Mouse (Mus musculus) liver, embryonic 11.5 days (tissue): ENCODE results near the gene Slit3. TPM values are rescaled to one million over a fixed set of nuclear protein-coding genes. Genes with fewer than 3 reads are reported as not detected.

ENCODE experiments used
- ATAC-seq: fragments of 200-750 bp; cut with Nextera tagmentation; replicated peaks from 2 replicates; pipeline ENCODE4 v1.8.0; 2017; ENCODE audit warnings: moderate number of reproducible peaks, mild to moderate bottlenecking, moderate TSS enrichment, moderate library complexity; ENCODE audit not compliant: low FRiP score
- DNase-seq: peaks from one replicate; pipeline ENCODE4 v3.0.0-alpha.2; 2017; ENCODE audit warnings: low spot score
- H3K27ac ChIP-seq: fragments of 300-500 bp; sonication (generic); 2 replicates; pipeline ENCODE4 v1.5.1; 2014; ENCODE audit warnings: mild to moderate bottlenecking, low read depth, low read length, control low read depth
- H3K27me3 ChIP-seq: fragments of 300-500 bp; sonication (generic); replicated peaks from 2 replicates; pipeline ENCODE4 v1.6.1; 2014; ENCODE audit warnings: low read length, mixed read lengths; ENCODE audit not compliant: control insufficient read depth, insufficient read depth
- H3K36me3 ChIP-seq: fragments of 300-500 bp; sonication (generic); 2 replicates; pipeline ENCODE4 v1.6.1; 2014; ENCODE audit warnings: mild to moderate bottlenecking, low read length, moderate library complexity, mixed read lengths; ENCODE audit not compliant: control insufficient read depth, insufficient read depth
- H3K4me1 ChIP-seq: fragments of 300-500 bp; sonication (generic); replicated peaks from 2 replicates; pipeline ENCODE4 v1.6.1; 2014; ENCODE audit warnings: low read length, mixed read lengths; ENCODE audit not compliant: control insufficient read depth, insufficient read depth
- H3K4me2 ChIP-seq: fragments of 300-500 bp; sonication (generic); 2 replicates; pipeline ENCODE4 v1.6.1; 2014; ENCODE audit warnings: mild to moderate bottlenecking, control low read depth, moderate library complexity
- H3K4me3 ChIP-seq: fragments of 300-500 bp; sonication (generic); 2 replicates; pipeline ENCODE4 v1.5.1; 2014; ENCODE audit warnings: low read depth, low read length, control low read depth
- H3K9ac ChIP-seq: fragments of 300-500 bp; sonication (generic); 2 replicates; pipeline ENCODE4 v1.6.1; 2014; ENCODE audit warnings: low read depth, low read length, control low read depth
- H3K9me3 ChIP-seq: fragments of 300-500 bp; sonication (generic); 2 replicates; pipeline ENCODE4 v1.6.1; 2016; ENCODE audit warnings: low read length, inconsistent platforms, mixed read lengths; ENCODE audit not compliant: control insufficient read depth
- WGBS: fragments of 180-500 bp; shearing (Covaris S2); extraction: QIAGEN DNeasy Blood & Tissue Kit; methylation state at CpG from one replicate; pipeline ENCODE4 v1.1.7; 2014; 5-methylcytosine and 5-hydroxymethylcytosine counted together
- polyA plus RNA-seq: library from polyadenylated mRNA; unstranded; fragments of >200 nt; fragmentation: Nextera tagmentation; extraction: Ambion mirVana; gene quantifications from 2 replicates; pipeline ENCODE4 v1.2.1, GENCODE M21; 2014

Gene Slit3
- polyA plus RNA-seq, 1 experiment from 2014 or later: 6.8 TPM

GRCm38 (mm10) chr11:35365510-35365931 lies 244.5 kb downstream of the Slit3 start:
- Histone ChIP-seq H3K9ac (no peak overlapping the region), H3K9me3 (no peaks in the 10 kb centered on the region), H3K27ac (no peak overlapping the region), H3K4me1 (no peaks in the 10 kb centered on the region), H3K4me2 (no peak overlapping the region), H3K36me3 (no peaks in the 10 kb centered on the region), H3K4me3 (no peak overlapping the region), H3K27me3 (0 out of 2 replicates have a peak, but pooled peaks cover 4% of the 10 kb centered on the region)
- DNase-seq (no peak), ATAC-seq (no peak)
- 27% methylated on average over 8 of the region's 8 CpGs for WGBS

GRCm38 (mm10) chr11:35366611-35367010 lies 245.6 kb downstream of the Slit3 start:
- Histone ChIP-seq H3K9me3 (no peaks in the 10 kb centered on the region), H3K27me3 (0 out of 2 replicates have a peak, but pooled peaks cover 4% of the 10 kb centered on the region), H3K36me3 (no peaks in the 10 kb centered on the region), H3K4me3 (no peak overlapping the region), H3K4me1 (no peaks in the 10 kb centered on the region), H3K4me2 (no peak overlapping the region), H3K27ac (no peak overlapping the region), H3K9ac (no peak overlapping the region)
- DNase-seq: no peak
- no peak for ATAC-seq
- 46% methylated on average over 4 of the region's 4 CpGs for WGBS

GRCm38 (mm10) chr11:35367248-35367647 lies 246.2 kb downstream of the Slit3 start:
- 76% methylated on average over 4 of the region's 4 CpGs for WGBS
- H3K9me3 ChIP-seq: peaks cover under 1% of the 10 kb centered on the region; the same call in 1 of the 2 replicates
- no peaks in the 10 kb centered on the region; the same call in 1 of the 2 replicates for H3K36me3 ChIP-seq
- H3K9ac ChIP-seq: no peak overlapping the region
- no peak overlapping the region for H3K4me2 ChIP-seq
- no peak overlapping the region for H3K27ac ChIP-seq
- ATAC-seq (no peak), DNase-seq (no peak)
- H3K4me1 ChIP-seq: no peaks in the 10 kb centered on the region
- H3K27me3 ChIP-seq: 0 out of 2 replicates have a peak, but pooled peaks cover 4% of the 10 kb centered on the region
- H3K4me3 ChIP-seq: no peak overlapping the region

- ATAC-seq (no peak), DNase-seq (no peak)
- WGBS: 47% methylated on average over 7 of the region's 7 CpGs
- Histone ChIP-seq H3K4me2 (no peak overlapping the region), H3K36me3 (no peaks in the 10 kb centered on the region; the same call in 1 of the 2 replicates), H3K9me3 (peaks cover 3% of the 10 kb centered on the region), H3K27ac (no peak overlapping the region), H3K4me1 (no peaks in the 10 kb centered on the region), H3K4me3 (no peak overlapping the region), H3K27me3 (0 out of 2 replicates have a peak, but pooled peaks cover 4% of the 10 kb centered on the region), H3K9ac (no peak overlapping the region)
Observed at GRCm38 (mm10) chr11:35369964-35370363, 248.9 kb downstream of the Slit3 start.

- H3K27me3 ChIP-seq: 0 out of 2 replicates have a peak, but pooled peaks cover 2% of the 10 kb centered on the region
- ATAC-seq: no peak
- 24% methylated on average over 5 of the region's 5 CpGs for WGBS
Observed at GRCm38 (mm10) chr11:35370705-35371104, 249.7 kb downstream of the Slit3 start.

GRCm38 (mm10) chr11:35372410-35372809 lies 251.4 kb downstream of the Slit3 start:
- H3K4me2 ChIP-seq: no peak overlapping the region
- DNase-seq (no peak), ATAC-seq (no peak)
- H3K9me3 ChIP-seq: peaks cover 3% of the 10 kb centered on the region
- WGBS: 82% methylated on average over 3 of the region's 3 CpGs
- no peak overlapping the region for H3K27ac ChIP-seq
- H3K4me3 ChIP-seq: no peak overlapping the region
- no peak overlapping the region for H3K9ac ChIP-seq
- no peaks in the 10 kb centered on the region for H3K4me1 ChIP-seq
- H3K27me3 ChIP-seq: no peaks in the 10 kb centered on the region
- no peaks in the 10 kb centered on the region; the same call in 1 of the 2 replicates for H3K36me3 ChIP-seq

More at GRCm38 (mm10) chr11:35370705-35371104, 249.7 kb downstream of the Slit3 start:
- H3K4me2 ChIP-seq: no peak overlapping the region
- no peaks in the 10 kb centered on the region for H3K4me1 ChIP-seq
- no peak for DNase-seq
- no peak overlapping the region for H3K27ac ChIP-seq
- H3K4me3 ChIP-seq: no peak overlapping the region
- H3K36me3 ChIP-seq: no peaks in the 10 kb centered on the region; the same call in 1 of the 2 replicates
- no peak overlapping the region for H3K9ac ChIP-seq
- peaks cover 3% of the 10 kb centered on the region for H3K9me3 ChIP-seq

- H3K9me3 ChIP-seq: peaks cover 3% of the 10 kb centered on the region
- H3K36me3 ChIP-seq: no peaks in the 10 kb centered on the region; the same call in 1 of the 2 replicates
- DNase-seq (no peak), ATAC-seq (no peak)
- H3K4me2 ChIP-seq: no peak overlapping the region
- no peak overlapping the region for H3K9ac ChIP-seq
- no peaks in the 10 kb centered on the region for H3K27me3 ChIP-seq
- H3K4me1 ChIP-seq: no peaks in the 10 kb centered on the region
- no peak overlapping the region for H3K27ac ChIP-seq
- H3K4me3 ChIP-seq: no peak overlapping the region
- WGBS: 73% methylated on average over 4 of the region's 4 CpGs
Observed at GRCm38 (mm10) chr11:35375072-35375471, 254.0 kb downstream of the Slit3 start.

- H3K4me2 ChIP-seq: no peak overlapping the region
- H3K4me3 ChIP-seq: no peak overlapping the region
- H3K9me3 ChIP-seq: no peaks in the 10 kb centered on the region
- WGBS: 67% methylated on average over 7 of the region's 7 CpGs
- no peaks in the 10 kb centered on the region for H3K27me3 ChIP-seq
- DNase-seq: no peak
- no peak for ATAC-seq
- no peak overlapping the region for H3K27ac ChIP-seq
- H3K36me3 ChIP-seq: no peaks in the 10 kb centered on the region
- no peaks in the 10 kb centered on the region for H3K4me1 ChIP-seq
- H3K9ac ChIP-seq: no peak overlapping the region
Observed at GRCm38 (mm10) chr11:35378802-35379201, 257.8 kb downstream of the Slit3 start.

- Histone ChIP-seq H3K9me3 (no peaks in the 10 kb centered on the region), H3K36me3 (no peaks in the 10 kb centered on the region), H3K4me3 (no peak overlapping the region), H3K9ac (no peak overlapping the region), H3K27me3 (no peaks in the 10 kb centered on the region), H3K27ac (no peak overlapping the region), H3K4me1 (no peaks in the 10 kb centered on the region), H3K4me2 (no peak overlapping the region)
- no peak for ATAC-seq
- WGBS: 81% methylated on average over 7 of the region's 7 CpGs
- no peak for DNase-seq
Observed at GRCm38 (mm10) chr11:35379407-35379806, 258.4 kb downstream of the Slit3 start.
